Mouse (Mus musculus) limb, embryonic 14.5 days (tissue): ENCODE measurements at regions not wholly inside any gene's neighbourhood (a gene's known extent, or its start where the extent isn't known, plus 50 kb on each side); places are given as distances from the start of the nearest gene placed in this dataset.
A peak's percentile ranks its signal among the peaks of the same experiment; 100 is the strongest.

ENCODE experiments used
- ATAC-seq: fragments of 200-750 bp; cut with Nextera tagmentation; 2 replicates; pipeline ENCODE4 v1.8.0; 2017; ENCODE audit warnings: low read depth, moderate number of reproducible peaks, moderate TSS enrichment; ENCODE audit not compliant: low FRiP score
- DNase-seq: peaks from one replicate; pipeline ENCODE4 v3.0.0-alpha.2; 2015; ENCODE audit warnings: low spot score
- H3K27ac ChIP-seq: fragments of 300-500 bp; sonication (generic); replicated peaks from 2 replicates; pipeline ENCODE4 v1.5.1; 2014; ENCODE audit warnings: low read depth, mild to moderate bottlenecking, low read length, moderate library complexity, mixed read lengths
- H3K27me3 ChIP-seq: fragments of 300-500 bp; sonication (generic); 2 replicates; pipeline ENCODE4 v1.6.1; 2014; ENCODE audit warnings: low read length, mixed read lengths; ENCODE audit not compliant: control insufficient read depth, insufficient read depth
- H3K36me3 ChIP-seq: fragments of 300-500 bp; sonication (generic); 2 replicates; pipeline ENCODE4 v1.6.1; 2014; ENCODE audit warnings: mild to moderate bottlenecking, low read length, moderate library complexity, mixed read lengths; ENCODE audit not compliant: control insufficient read depth, insufficient read depth
- H3K4me1 ChIP-seq: fragments of 300-500 bp; sonication (generic); 2 replicates; pipeline ENCODE4 v1.6.1; 2014; ENCODE audit warnings: antibody characterized with exemption, low read length, mixed read lengths; ENCODE audit not compliant: control insufficient read depth, insufficient read depth
- H3K4me2 ChIP-seq: fragments of 300-500 bp; sonication (generic); replicated peaks from 2 replicates; pipeline ENCODE4 v1.6.1; 2014; ENCODE audit warnings: low read depth, mild to moderate bottlenecking, low read length, moderate library complexity; ENCODE audit not compliant: severe bottlenecking
- H3K4me3 ChIP-seq: fragments of 300-500 bp; sonication (generic); replicated peaks from 2 replicates; pipeline ENCODE4 v1.5.1; 2014; ENCODE audit warnings: low read length
- H3K9ac ChIP-seq: fragments of 300-500 bp; sonication (generic); 2 replicates; pipeline ENCODE4 v1.6.1; 2014; ENCODE audit warnings: mild to moderate bottlenecking, low read depth, low read length, moderate library complexity; ENCODE audit not compliant: severe bottlenecking
- H3K9me3 ChIP-seq: fragments of 300-500 bp; sonication (generic); 2 replicates; pipeline ENCODE4 v1.6.1; 2016; ENCODE audit warnings: low read length; ENCODE audit not compliant: control insufficient read depth
- POLR2A ChIP-seq: fragments of 200-500 bp; IDR thresholded peaks from 2 replicates; pipeline ENCODE4 v1.8.0; 2012; ENCODE audit warnings: inconsistent platforms, mild to moderate bottlenecking, moderate library complexity, borderline replicate concordance; ENCODE audit not compliant: insufficient read depth, insufficient read length; ENCODE audit errors: extremely low read depth
- WGBS: fragments of 180-500 bp; shearing (Covaris S2); extraction: QIAGEN DNeasy Blood & Tissue Kit; methylation state at CpG from one replicate; pipeline ENCODE4 v1.1.7; 2014; 5-methylcytosine and 5-hydroxymethylcytosine counted together

DNA sequence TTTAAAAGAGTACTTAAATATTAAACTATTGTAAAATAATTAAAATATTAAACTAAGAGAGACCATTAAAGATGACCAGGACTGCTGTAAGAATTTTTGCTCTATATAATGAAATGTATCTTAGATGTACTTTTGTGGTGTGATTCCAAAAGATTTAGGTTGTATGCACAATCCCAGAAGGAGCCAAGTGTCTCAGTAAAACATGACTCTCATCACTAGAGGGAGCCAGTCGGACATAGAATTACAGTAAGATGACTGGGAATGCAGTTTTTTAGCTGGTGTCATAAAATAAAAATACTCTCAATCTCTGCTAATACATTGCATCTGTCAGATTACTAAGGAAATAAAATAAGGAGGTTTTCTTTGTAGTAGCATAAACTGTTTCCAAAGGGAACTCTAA is 316.9 kb upstream of the Mme start:
- peak; percentile 71 for DNase-seq

GRCm38 (mm10) chr3:62916899-62917298 is 312.0 kb upstream of the Gpr149 start:
- Histone ChIP-seq H3K9ac (no peak overlapping the region), H3K4me3 (no peak overlapping the region), H3K27me3 (no peaks in the 10 kb centered on the region), H3K4me1 (no peaks in the 10 kb centered on the region), H3K9me3 (no peaks in the 10 kb centered on the region), H3K27ac (no peak overlapping the region), H3K36me3 (no peaks in the 10 kb centered on the region), H3K4me2 (no peak overlapping the region)
- DNase-seq (no peak), ATAC-seq (no peak)
- no peak for TF ChIP-seq POLR2A
- 37% methylated on average over 1 of the region's 1 CpGs for WGBS

More for the DNA sequence above, 316.9 kb upstream of the Mme start:
- Histone ChIP-seq H3K4me2 (no peak overlapping the region), H3K4me3 (no peak overlapping the region), H3K27ac (no peak overlapping the region), H3K36me3 (no peaks in the 10 kb centered on the region), H3K9me3 (no peaks in the 10 kb centered on the region), H3K27me3 (no peaks in the 10 kb centered on the region), H3K9ac (no peak overlapping the region), H3K4me1 (no peaks in the 10 kb centered on the region)
- WGBS = 5% methylated on average over 1 of the region's 1 CpGs
- ATAC-seq = no peak
- no peak for TF ChIP-seq POLR2A

DNA sequence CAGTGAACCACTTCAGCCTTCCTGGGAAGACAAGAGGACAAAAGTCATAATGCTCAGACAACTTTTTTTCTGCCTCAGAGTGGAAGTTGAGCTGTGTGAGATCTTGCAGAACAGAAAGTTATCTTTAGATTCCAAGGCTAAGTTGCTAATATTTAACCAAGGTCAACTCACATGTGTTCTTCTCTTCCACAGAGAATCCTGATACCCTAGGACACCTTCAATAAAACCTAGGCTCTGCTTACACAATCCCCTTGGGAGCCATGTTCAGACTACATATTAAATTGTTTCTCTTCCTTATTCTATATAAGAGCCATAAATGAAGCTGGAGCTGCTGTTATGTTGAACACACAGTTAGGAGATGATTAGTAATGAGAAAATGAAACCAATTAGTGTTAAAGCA is 280.2 kb upstream of the Gpr149 start:
- H3K27me3 ChIP-seq = no peaks in the 10 kb centered on the region
- ATAC-seq (no peak), DNase-seq (no peak)
- H3K27ac ChIP-seq = no peak overlapping the region
- H3K9ac ChIP-seq = no peak overlapping the region
- TF ChIP-seq POLR2A = no peak
- no peaks in the 10 kb centered on the region for H3K4me1 ChIP-seq
- no peaks in the 10 kb centered on the region for H3K36me3 ChIP-seq
- no peaks in the 10 kb centered on the region for H3K9me3 ChIP-seq
- no peak overlapping the region for H3K4me2 ChIP-seq
- no peak overlapping the region for H3K4me3 ChIP-seq

- Histone ChIP-seq H3K4me3 (no peak overlapping the region), H3K36me3 (no peaks in the 10 kb centered on the region), H3K4me2 (no peak overlapping the region), H3K9me3 (no peaks in the 10 kb centered on the region), H3K27ac (no peak overlapping the region), H3K27me3 (no peaks in the 10 kb centered on the region), H3K4me1 (no peaks in the 10 kb centered on the region), H3K9ac (no peak overlapping the region)
- TF ChIP-seq POLR2A = no peak
- ATAC-seq (no peak), DNase-seq (no peak)
- 76% methylated on average over 3 of the region's 3 CpGs for WGBS
These were observed 277.6 kb upstream of the Gpr149 start for GRCm38 (mm10) chr3:62882310-62883073.

DNA sequence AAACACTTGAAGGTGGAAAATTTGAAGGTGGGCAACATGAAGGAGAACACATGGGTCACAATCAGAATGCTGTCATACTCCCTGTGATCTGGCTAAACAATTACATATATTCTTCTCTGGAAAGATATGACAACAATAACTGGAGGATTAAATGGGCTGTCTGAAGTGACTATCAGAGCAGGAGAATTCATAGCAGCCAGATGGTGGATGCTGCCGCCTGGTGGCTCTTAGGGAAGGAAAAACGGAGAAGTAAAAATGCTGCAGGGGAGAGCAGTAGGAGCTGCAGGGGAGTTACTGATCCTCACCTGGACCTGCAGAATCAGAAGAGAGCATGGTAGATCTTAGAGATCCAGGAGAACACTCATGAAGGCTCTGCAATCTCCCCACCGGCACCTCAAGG is 255.8 kb upstream of the Gpr149 start:
- no peaks in the 10 kb centered on the region for H3K27me3 ChIP-seq
- no peaks in the 10 kb centered on the region for H3K9me3 ChIP-seq
- no peak overlapping the region for H3K4me3 ChIP-seq
- no peaks in the 10 kb centered on the region for H3K36me3 ChIP-seq
- WGBS = 15% methylated on average over 3 of the region's 3 CpGs
- H3K27ac ChIP-seq = no peak overlapping the region
- H3K9ac ChIP-seq = no peak overlapping the region
- no peak for DNase-seq
- no peaks in the 10 kb centered on the region for H3K4me1 ChIP-seq
- ATAC-seq = no peak
- TF ChIP-seq POLR2A = no peak
- no peak overlapping the region for H3K4me2 ChIP-seq
